Mouse (Mus musculus) embryonic facial prominence, embryonic 11.5 days (tissue): ENCODE results near the gene Hes6. TPM values are rescaled to one million over a fixed set of nuclear protein-coding genes. Genes with fewer than 3 reads are reported as not detected.
A peak's percentile ranks its signal among the peaks of the same experiment; 100 is the strongest.

Source experiments
- ATAC-seq: fragments of 200-750 bp; cut with Nextera tagmentation; replicated peaks from 2 replicates; pipeline ENCODE4 v1.8.0; 2017; ENCODE audit warnings: low read depth; ENCODE audit not compliant: insufficient number of reproducible peaks, low FRiP score, low TSS enrichment
- DNase-seq: peaks from one replicate; pipeline ENCODE4 v3.0.0-alpha.2; 2015; ENCODE audit warnings: low spot score
- H3K27ac ChIP-seq: fragments of 300-500 bp; sonication (generic); replicated peaks from 2 replicates; pipeline ENCODE4 v1.5.1; 2014; ENCODE audit warnings: mild to moderate bottlenecking, low read depth, low read length, control low read depth
- H3K27me3 ChIP-seq: fragments of 300-500 bp; sonication (generic); 2 replicates; pipeline ENCODE4 v1.6.1; 2014; ENCODE audit warnings: mild to moderate bottlenecking, low read length, moderate library complexity, mixed read lengths; ENCODE audit not compliant: control insufficient read depth, insufficient read depth
- H3K36me3 ChIP-seq: fragments of 300-500 bp; sonication (generic); replicated peaks from 2 replicates; pipeline ENCODE4 v1.6.1; 2014; ENCODE audit warnings: low read depth, mild to moderate bottlenecking, low read length, moderate library complexity, mixed read lengths; ENCODE audit not compliant: control insufficient read depth, insufficient read depth
- H3K4me1 ChIP-seq: fragments of 300-500 bp; sonication (generic); 2 replicates; pipeline ENCODE4 v1.6.1; 2014; ENCODE audit warnings: low read length, mixed read lengths; ENCODE audit not compliant: control insufficient read depth, insufficient read depth
- H3K4me2 ChIP-seq: fragments of 300-500 bp; sonication (generic); 2 replicates; pipeline ENCODE4 v1.6.1; 2014; ENCODE audit warnings: low read depth, mild to moderate bottlenecking, control low read depth, low read length, moderate library complexity
- H3K4me3 ChIP-seq: fragments of 300-500 bp; sonication (generic); 2 replicates; pipeline ENCODE4 v1.5.1; 2014; ENCODE audit warnings: low read depth, low read length, control low read depth
- H3K9ac ChIP-seq: fragments of 300-500 bp; sonication (generic); replicated peaks from 2 replicates; pipeline ENCODE4 v1.6.1; 2014; ENCODE audit warnings: mild to moderate bottlenecking, control low read depth, low read length
- H3K9me3 ChIP-seq: fragments of 300-500 bp; sonication (generic); replicated peaks from 2 replicates; pipeline ENCODE4 v1.6.1; 2016; ENCODE audit warnings: mild to moderate bottlenecking, low read length, inconsistent platforms, mixed read lengths; ENCODE audit not compliant: control insufficient read depth
- WGBS: fragments of 180-500 bp; shearing (Covaris S2); extraction: QIAGEN DNeasy Blood & Tissue Kit; methylation state at CpG from one replicate; pipeline ENCODE4 v1.1.7; 2014; 5-methylcytosine and 5-hydroxymethylcytosine counted together
- polyA plus RNA-seq: library from polyadenylated mRNA; unstranded; fragments of >200 nt; fragmentation: Nextera tagmentation; extraction: Ambion mirVana; gene quantifications from 2 replicates; pipeline ENCODE4 v1.2.1, GENCODE M21; 2014

Gene Hes6
- polyA plus RNA-seq, 1 experiment from 2014 or later, result 112 TPM

- Histone ChIP-seq H3K27me3 (no peaks in the 10 kb centered on the region), H3K9ac (peak overlapping the region; percentile 84), H3K4me2 (peak overlapping the region; percentile 95), H3K9me3 (no peaks in the 10 kb centered on the region), H3K27ac (peak overlapping the region; percentile 63), H3K4me1 (peaks cover 4% of the 10 kb centered on the region; the same call in 1 of the 2 replicates), H3K4me3 (peak overlapping the region; percentile 80), H3K36me3 (no peaks in the 10 kb centered on the region; the same call in 1 of the 2 replicates)
- 6% methylated on average over 56 of the region's 65 CpGs for WGBS
- DNase-seq (peak; percentile 68), ATAC-seq (peak; percentile 11)
Observed at GRCm38 (mm10) chr1:91412286-91413029, 1.4 kb downstream of the Hes6 start.

GRCm38 (mm10) chr1:91411631-91412285, 2.1 kb downstream of the Hes6 start:
- ATAC-seq, result no peak
- H3K27me3 ChIP-seq, result no peaks in the 10 kb centered on the region
- 65% methylated on average over 8 of the region's 8 CpGs for WGBS
- H3K4me1 ChIP-seq, result peaks cover 4% of the 10 kb centered on the region; the same call in 1 of the 2 replicates
- peak overlapping the region; percentile 80 for H3K4me3 ChIP-seq
- no peak overlapping the region for H3K27ac ChIP-seq
- H3K9ac ChIP-seq, result peak overlapping the region; percentile 84
- H3K36me3 ChIP-seq, result no peaks in the 10 kb centered on the region; the same call in 1 of the 2 replicates
- H3K4me2 ChIP-seq, result peak overlapping the region; percentile 95
- DNase-seq, result no peak
- no peaks in the 10 kb centered on the region for H3K9me3 ChIP-seq

DNA sequence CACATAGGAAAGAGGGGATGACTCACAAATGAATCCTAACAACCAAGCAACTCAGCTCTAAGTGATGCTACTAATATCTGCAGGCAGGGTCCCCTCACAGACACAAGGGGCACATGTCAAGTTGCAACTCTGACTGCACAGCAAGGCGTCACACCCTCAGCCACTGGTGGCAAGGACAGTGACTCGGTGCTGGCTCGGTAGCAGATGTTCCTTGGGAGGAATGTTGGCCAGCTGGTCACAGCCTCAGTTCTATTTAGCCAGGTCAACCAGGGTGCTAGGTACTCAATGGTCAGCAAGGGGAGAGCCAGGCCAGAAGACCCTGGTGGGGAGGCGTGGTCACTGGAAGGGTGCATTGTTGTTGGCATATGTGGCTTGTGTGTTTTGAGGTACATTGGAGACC, 6.0 kb downstream of the Hes6 start:
- Histone ChIP-seq H3K27ac (no peak overlapping the region), H3K27me3 (no peaks in the 10 kb centered on the region), H3K36me3 (no peaks in the 10 kb centered on the region; the same call in 1 of the 2 replicates), H3K9me3 (no peaks in the 10 kb centered on the region), H3K4me3 (no peak overlapping the region), H3K9ac (no peak overlapping the region), H3K4me2 (no peak overlapping the region), H3K4me1 (peaks cover 4% of the 10 kb centered on the region; the same call in 1 of the 2 replicates)
- ATAC-seq, result no peak
- 86% methylated on average over 4 of the region's 4 CpGs for WGBS
- DNase-seq, result no peak

GRCm38 (mm10) chr1:91405406-91406169, 8.2 kb downstream of the Hes6 start:
- Histone ChIP-seq H3K27ac (no peak overlapping the region), H3K4me1 (no peaks in the 10 kb centered on the region), H3K4me2 (no peak overlapping the region), H3K9ac (no peak overlapping the region), H3K4me3 (no peak overlapping the region), H3K27me3 (no peaks in the 10 kb centered on the region), H3K36me3 (no peaks in the 10 kb centered on the region), H3K9me3 (no peaks in the 10 kb centered on the region)
- ATAC-seq, result no peak
- no peak for DNase-seq
- 62% methylated on average over 23 of the region's 23 CpGs for WGBS

GRCm38 (mm10) chr1:91404976-91405375, 8.9 kb downstream of the Hes6 start:
- DNase-seq (no peak), ATAC-seq (no peak)
- Histone ChIP-seq H3K27ac (no peak overlapping the region), H3K4me3 (no peak overlapping the region), H3K36me3 (no peaks in the 10 kb centered on the region), H3K9me3 (no peaks in the 10 kb centered on the region), H3K4me2 (no peak overlapping the region), H3K9ac (no peak overlapping the region), H3K4me1 (no peaks in the 10 kb centered on the region), H3K27me3 (no peaks in the 10 kb centered on the region)
- WGBS, result 28% methylated on average over 1 of the region's 1 CpGs

DNA sequence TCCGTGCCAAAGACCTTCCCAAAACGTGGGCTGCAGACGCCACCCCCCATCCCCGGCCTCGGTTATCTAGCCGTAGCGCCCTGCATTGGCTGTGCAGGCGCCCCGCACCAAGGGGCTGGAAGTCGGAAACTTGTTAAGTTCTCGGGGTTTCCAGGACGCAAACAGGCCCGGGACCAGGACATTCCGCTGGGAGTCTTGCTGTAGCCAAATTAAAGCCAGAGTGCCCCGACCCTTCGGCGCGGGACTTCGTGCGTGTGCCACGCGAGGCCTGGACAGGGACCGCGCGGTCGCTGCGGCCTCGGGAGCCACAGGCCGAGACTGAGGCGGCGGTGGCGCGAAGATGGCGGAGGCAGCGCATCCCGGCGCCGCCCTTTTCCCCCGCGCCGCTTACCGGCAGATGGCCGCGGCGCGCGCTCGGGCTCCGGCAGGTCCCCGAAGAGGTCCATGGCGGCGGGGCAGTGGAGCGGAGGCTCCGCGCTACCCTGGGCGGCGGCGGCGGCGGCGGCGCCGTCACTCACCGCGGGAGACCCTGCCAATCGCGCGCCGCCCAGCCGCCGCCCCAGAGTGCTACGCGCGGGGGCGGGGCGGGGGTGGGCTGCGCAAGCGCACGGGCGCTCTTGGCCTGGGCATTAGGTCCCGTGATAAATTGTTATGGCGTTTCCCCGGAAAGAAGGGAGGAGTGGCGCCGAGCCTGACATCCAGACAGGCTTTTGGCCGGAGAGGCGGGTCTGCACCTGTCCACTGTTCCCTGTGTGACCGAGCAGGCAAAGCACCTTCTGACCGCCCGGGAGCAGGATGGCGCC, 15.4 kb downstream of the Hes6 start, which contains the start of gene Ilkap:
Gene Ilkap, minus strand, starts transcription at position 556 of the 803 bp plus-strand sequence.
- DNase-seq, result peak; percentile 91
- H3K36me3 ChIP-seq, result no peaks in the 10 kb centered on the region
- H3K4me2 ChIP-seq, result peak within 1 kb of the TSS; percentile 79
- no peaks in the 10 kb centered on the region for H3K27me3 ChIP-seq
- H3K4me3 ChIP-seq, result peak within 1 kb of the TSS; percentile 54
- peak; percentile 94 for ATAC-seq
- H3K9ac ChIP-seq, result peak within 1 kb of the TSS; percentile 94
- peak within 1 kb of the TSS; percentile 77 for H3K27ac ChIP-seq
- no peaks in the 10 kb centered on the region for H3K9me3 ChIP-seq
- no peaks in the 10 kb centered on the region for H3K4me1 ChIP-seq
- under 1% methylated on average over 78 of the region's 91 CpGs for WGBS

DNA sequence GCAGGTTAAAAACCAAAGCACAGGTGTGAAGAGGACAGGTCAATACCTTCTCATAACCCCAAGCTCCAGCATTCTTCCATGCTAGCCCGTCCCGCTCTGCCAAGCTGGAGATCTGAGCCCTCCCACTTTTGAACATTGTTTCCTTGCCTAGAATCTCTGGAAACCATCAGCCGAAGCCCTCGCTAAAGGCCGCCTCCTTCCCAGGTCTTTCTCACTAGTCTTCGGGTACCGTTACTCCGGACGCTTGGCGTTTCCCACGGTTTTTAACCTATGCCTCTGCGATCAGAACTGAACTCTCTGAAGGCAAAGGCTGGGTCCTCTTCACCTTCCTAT, 15.9 kb downstream of the Hes6 start:
- Histone ChIP-seq H3K9me3 (no peaks in the 10 kb centered on the region), H3K27ac (no peak overlapping the region; the same call in 1 of the 2 replicates), H3K4me3 (peak overlapping the region; percentile 54), H3K9ac (peak overlapping the region; percentile 94), H3K4me1 (no peaks in the 10 kb centered on the region), H3K27me3 (no peaks in the 10 kb centered on the region), H3K4me2 (peak overlapping the region; percentile 79), H3K36me3 (no peaks in the 10 kb centered on the region)
- 0% methylated on average over 12 of the region's 12 CpGs for WGBS
- ATAC-seq, result no peak
- DNase-seq, result no peak
